Mouse (Mus musculus) 3134 (cell line): ENCODE data around the gene Gm17720.

Experiments
- DNase-seq: peaks from one replicate; pipeline ENCODE4 v3.0.0-alpha.2; 2011; ENCODE audit warnings: low spot score; ENCODE audit not compliant: insufficient read length; ENCODE audit errors: extremely low read depth

Gene Gm17720

GRCm38 (mm10) chr8:110102653-110103052, at the start of gene Gm17720:
Gene Gm17720, minus strand, starts transcription at chr8:110102753.
- DNase-seq, result no peak

- DNase-seq, result no peak
These were observed 43.0 kb upstream of the Gm17720 start for GRCm38 (mm10) chr8:110145538-110145937.

DNA sequence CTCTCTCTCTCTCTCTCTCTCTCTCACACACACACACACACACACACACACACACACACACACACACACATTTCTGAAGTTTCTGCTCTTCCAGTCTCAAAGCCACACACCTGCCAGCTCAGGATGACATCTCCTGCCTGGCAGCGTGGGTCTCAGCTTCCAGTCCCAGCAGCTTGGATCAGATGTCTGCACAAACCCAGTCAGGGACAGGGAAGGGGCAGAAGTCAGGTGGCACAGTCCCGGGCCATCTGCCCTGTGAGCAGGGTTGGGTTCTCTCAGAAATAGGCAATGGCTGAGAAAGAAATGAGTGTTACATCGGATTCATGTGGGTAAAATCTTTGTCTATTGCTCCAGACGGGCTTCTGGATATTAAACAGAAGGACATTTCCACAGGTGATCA, 38.2 kb upstream of the Gm17720 start:
- DNase-seq, result no peak

GRCm38 (mm10) chr8:110140156-110140555, 37.6 kb upstream of the Gm17720 start:
- no peak for DNase-seq

GRCm38 (mm10) chr8:110135515-110135914, 33.0 kb upstream of the Gm17720 start:
- no peak for DNase-seq

- DNase-seq, result no peak
These were observed 31.7 kb upstream of the Gm17720 start for GRCm38 (mm10) chr8:110134236-110134635.

GRCm38 (mm10) chr8:110130537-110130936, 28.0 kb upstream of the Gm17720 start:
- DNase-seq, result peak; percentile 39

DNA sequence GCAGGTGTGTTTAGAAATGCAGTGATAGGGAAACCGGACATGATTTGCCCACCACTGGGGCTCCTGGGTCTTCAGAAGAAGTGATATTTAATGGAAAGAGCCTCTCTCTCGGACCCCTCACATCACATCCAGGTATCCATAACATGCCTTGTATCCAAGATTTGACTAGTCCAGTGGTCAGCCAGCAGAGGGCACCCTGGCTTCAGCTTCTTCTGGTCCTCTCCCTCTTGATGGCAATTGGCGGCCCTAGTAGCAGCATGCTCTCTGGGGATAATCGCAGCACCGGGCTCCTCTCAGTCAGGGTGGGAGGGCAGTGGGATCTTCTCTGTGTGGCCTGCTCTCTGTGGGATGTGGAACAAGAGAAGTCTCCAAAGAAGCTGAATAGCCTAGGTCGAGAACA, 17.2 kb upstream of the Gm17720 start:
- no peak for DNase-seq

DNA sequence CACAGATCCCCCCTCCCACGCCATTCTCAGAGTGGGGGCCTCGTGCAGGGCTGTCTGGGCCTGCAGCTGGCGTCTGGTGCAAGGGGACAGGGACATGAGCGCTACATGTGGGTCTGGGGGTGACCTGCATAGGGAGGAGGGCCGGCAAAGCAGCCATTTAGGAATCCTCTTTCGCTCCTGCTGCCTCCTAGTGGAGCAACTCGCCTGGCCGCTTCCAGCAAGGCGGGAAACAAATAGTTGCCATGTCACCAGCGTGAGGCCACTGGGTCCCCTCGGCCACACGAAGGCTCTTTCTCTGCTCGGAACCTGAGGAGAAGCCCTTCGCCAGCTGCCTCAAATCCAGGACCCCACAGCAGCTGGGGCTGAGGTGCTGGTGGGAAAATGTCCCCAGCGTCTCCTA, 877 bp downstream of the Gm17720 start:
- DNase-seq, result no peak

GRCm38 (mm10) chr8:110100907-110101306, 1.6 kb downstream of the Gm17720 start, which contains the start of gene Gm21964:
Gene Gm21964, plus strand, starts transcription at chr8:110101207.
- DNase-seq, result no peak

DNA sequence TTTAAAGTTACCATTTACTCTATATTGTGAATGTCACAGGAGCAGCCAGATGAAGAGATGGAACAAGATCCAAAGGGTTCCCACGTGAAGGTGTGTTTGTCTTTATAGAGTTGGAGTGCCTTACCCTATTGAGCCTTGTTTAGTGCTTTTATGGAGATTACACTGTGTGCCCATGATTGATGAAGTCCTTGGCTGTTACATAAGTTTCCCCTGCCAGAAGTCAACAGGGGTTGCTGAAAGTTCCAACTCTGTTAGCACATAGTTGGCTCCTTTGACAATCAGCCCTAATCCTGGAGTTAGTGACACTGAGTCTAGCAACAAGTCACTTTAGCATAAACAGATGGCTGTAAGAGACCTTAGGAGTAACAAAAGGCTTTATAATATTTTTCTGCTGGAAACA, 10.7 kb downstream of the Gm17720 start:
- no peak for DNase-seq

DNA sequence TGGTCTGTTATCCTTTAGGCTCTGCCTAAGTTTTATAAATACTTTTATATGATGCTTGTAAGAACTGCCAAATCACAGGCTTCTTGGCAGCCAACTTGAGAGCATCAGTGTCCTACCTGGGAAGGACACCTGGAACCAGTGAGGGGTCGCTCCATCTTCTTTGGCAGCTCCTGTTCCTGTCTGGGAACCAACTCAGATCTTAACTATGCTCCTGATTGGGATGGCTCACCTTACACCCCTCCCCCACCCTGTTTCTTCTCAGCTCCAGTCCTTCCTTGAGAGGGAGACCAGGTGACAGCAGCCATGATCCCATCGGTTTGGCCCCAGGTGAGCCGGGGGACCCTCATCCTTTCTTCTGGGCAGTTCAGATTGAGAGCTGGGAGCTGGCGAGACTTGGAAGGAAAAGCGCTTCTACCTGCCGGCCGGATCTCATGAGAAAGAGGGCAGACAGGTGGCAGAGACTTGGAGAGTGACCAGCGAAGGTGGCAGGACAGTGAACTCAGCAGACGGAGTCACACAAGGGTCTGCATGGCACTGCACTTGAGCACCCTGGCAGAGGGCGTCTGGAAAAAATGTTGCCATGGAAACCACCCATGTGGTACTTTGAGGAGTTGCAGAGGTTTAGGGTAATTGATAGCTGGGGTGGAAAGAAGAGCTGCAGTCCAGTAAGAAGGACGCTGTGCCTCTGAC, 20.0 kb downstream of the Gm17720 start:
- DNase-seq, result no peak

DNA sequence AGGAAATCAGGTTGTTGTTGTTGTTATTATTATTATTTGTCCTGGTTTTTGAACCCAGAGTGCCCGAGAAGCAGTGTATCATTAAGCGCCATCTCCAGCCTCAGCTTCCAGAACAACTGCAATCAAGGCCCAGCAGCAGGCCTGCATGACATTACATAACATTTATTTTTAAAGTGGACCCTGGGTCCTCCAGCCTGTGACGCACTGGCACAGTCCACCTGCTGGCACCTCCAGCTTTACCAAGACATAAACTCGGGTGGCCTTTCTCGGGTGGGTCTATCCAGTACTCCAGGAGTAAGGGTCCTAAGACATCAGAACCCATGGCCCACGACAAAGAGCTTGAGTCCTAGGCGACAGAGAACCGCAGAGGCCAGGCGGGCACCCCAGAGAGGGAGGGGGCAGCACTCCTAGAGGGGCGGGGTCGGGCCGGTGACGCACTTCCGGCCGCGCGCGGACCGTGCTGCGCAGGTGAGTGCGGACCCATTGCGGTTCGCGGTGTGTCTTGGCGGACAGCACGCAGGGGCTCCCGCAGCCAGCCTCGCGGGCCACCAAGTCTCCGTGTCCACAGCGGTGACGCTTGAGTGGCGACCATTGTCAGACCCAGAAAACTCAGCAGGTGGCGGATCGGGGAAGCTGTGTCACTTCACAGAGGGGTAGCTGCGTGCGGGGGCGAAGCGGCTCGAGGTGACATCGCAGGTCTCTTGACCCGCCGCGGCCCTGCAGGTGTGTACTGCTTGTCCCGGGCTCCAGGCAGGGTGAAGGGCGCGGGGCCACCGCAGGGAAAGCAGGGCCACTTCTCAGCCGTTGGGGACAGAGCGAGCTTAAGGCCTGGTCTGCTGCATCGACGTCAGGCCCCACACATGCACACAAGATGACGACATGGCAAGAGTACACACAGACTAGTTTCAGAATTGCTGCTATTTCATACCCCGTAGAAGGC, 23.0 kb downstream of the Gm17720 start, which contains the start of gene Zfp612:
TSS of gene Zfp612 (plus strand) at position 465 of the 940 bp plus-strand sequence.
- DNase-seq, result no peak

GRCm38 (mm10) chr8:110074496-110074895, 28.1 kb downstream of the Gm17720 start:
- no peak for DNase-seq

GRCm38 (mm10) chr8:110071600-110071999, 31.0 kb downstream of the Gm17720 start:
- no peak for DNase-seq

GRCm38 (mm10) chr8:110069706-110070105, 32.8 kb downstream of the Gm17720 start:
- DNase-seq, result no peak

DNA sequence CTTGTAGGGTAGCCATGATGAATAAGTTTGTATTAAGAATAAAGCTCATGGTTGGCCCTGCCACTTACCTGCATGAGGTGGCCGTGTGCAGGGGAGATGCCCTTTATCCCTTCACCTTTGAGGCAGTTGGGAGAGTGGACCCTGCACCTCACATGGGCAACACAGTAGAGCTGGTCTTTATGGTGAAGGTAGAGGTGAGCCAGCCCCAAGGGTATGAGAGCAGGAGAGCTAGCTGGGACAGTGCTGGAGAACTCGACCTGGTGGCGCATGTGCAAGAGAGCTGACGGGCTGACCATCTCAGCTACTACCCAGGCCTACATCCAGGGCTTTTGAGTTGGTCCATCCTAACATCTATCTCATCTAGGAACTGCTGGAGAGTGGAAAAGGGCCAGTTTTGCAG, 36.9 kb downstream of the Gm17720 start:
- no peak for DNase-seq

- no peak for DNase-seq
These were observed 37.8 kb downstream of the Gm17720 start for GRCm38 (mm10) chr8:110064606-110065365.

DNA sequence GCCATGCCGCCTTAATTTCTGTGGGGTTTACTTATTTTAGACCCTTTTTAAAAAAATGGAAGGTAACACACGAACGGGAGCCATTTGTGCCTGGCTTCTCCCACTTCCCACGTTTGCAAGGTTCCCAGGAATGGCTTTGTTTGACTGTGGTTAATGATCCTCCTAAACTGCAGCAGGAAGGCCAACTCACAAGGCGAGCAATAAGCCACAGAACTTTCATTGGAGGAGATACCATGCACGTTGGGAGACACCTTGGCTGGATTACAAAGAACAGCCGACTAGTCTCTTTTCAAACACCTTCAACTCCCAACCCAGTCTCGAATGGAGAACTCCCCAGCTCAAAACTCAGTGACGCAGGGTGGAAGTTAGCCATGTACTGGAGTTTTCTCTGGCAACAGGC, 38.4 kb downstream of the Gm17720 start:
- DNase-seq, result no peak

DNA sequence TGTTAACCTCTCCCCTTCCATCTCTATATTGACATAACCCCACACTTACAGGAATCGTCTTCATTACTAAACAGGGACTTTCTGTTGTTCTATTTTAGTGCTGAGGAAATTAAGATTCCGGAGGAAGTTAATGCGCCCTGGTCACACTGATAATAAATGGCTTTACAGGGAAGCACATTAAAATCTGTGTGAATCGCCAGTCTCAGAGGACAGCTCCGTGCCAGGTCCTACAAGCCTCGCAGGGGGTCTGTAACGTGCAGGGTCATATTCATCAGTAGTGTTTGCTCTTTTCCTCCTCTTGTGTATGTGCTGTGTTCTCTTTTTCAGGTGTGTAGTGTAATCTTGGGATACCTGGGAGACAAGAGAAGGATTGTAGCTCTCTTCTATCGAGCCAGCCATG, 44.3 kb downstream of the Gm17720 start:
- DNase-seq, result no peak

- no peak for DNase-seq
These were observed 51.3 kb downstream of the Gm17720 start for GRCm38 (mm10) chr8:110051208-110051607.
